13 mouse cellular contexts compared by ENCODE assay signal in the genomic region with DNA sequence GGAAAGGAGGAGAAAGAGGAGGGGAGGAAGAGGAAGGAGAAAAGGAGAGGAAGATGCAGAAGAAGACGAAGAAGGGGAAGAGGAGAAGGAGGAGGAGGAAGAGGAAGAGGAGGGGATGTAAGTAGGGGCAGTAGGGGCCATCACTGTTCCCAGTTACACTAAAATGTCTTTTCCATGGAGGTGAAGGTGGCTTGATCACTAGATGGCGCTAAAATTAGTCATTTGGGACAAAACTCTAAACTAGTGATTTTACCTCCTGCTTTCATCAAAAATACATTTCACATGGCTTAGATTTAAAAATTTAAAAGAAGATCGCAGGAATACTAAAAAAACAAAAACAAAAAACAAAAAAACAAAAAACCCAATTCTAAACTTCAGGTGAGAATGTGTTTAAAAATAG. TPM values are rescaled to one million over a fixed set of nuclear protein-coding genes. Genes with fewer than 3 reads are reported as not detected.
DNase-seq lines count a peak whose midpoint lies in the region; ATAC-seq and TF ChIP-seq lines count a peak whose summit lies in the region.
"Had no signal": no experiment of that assay in that cellular context is flagged by ENCODE, and none has a peak within 500 bp of the region (broad histone marks: within the 10 kb centered on the region; RNA-seq: fewer than 3 reads in every experiment).

No protein-coding gene starts in this region.

- TF ChIP-seq CTCF in forebrain, postnatal 0 days (IDR thresholded peaks at IDR 0.05; ENCODE audit: low read depth): peak; percentile 69
- TF ChIP-seq CTCF in E14TG2a.4 (conservative IDR thresholded peaks at IDR 0.05; ENCODE audit: low read length): peak; percentile 51

- ATAC-seq in forebrain, postnatal 0 days: no peak
- ATAC-seq in limb, embryonic 14.5 days (ENCODE audit: low FRiP score, low read depth): no peak
- ATAC-seq: Patski had no signal

- no peak for TF ChIP-seq POLR2A in limb, embryonic 14.5 days (IDR thresholded peaks at IDR 0.05; ENCODE audit: borderline replicate concordance, extremely low read depth, insufficient read depth, insufficient read length)

- H3K4me2 ChIP-seq in forebrain, postnatal 0 days (ENCODE audit: low read depth): 0 out of 2 replicates have a peak overlapping the region, but pooled peaks have one; percentile 10
- H3K4me2 ChIP-seq in limb, embryonic 14.5 days (replicated peaks; ENCODE audit: low read depth, low read length, severe bottlenecking): no peak overlapping the region
- H3K4me2 ChIP-seq: embryonic facial prominence, embryonic 12.5 days; kidney, embryonic 15.5 days had no signal

- 37% methylated on average over 3 of the region's 3 CpGs for WGBS in forebrain, postnatal 0 days
- 39% methylated on average over 3 of the region's 3 CpGs for WGBS in forebrain, embryonic 10.5 days
- WGBS in limb, embryonic 14.5 days: 32% methylated on average over 3 of the region's 3 CpGs
- WGBS in limb, embryonic 10.5 days: 37% methylated on average over 3 of the region's 3 CpGs

- H3K4me3 ChIP-seq in forebrain, postnatal 0 days (ENCODE audit: low read depth, low read length): no peak overlapping the region
- no peak overlapping the region for H3K4me3 ChIP-seq in forebrain, embryonic 10.5 days
- no peak overlapping the region for H3K4me3 ChIP-seq in limb, embryonic 14.5 days (replicated peaks; ENCODE audit: low read length)
- H3K4me3 ChIP-seq in limb, embryonic 10.5 days: no peak overlapping the region
- no peak overlapping the region for H3K4me3 ChIP-seq in E14TG2a.4 (replicated peaks; ENCODE audit: low read length)
- H3K4me3 ChIP-seq: embryonic facial prominence, embryonic 12.5 days; kidney, embryonic 15.5 days; megakaryocyte, embryonic 14.5 days had no signal

- peak; percentile 74 for DNase-seq in forebrain, postnatal 0 days
- DNase-seq in forebrain, embryonic 10.5 days (ENCODE audit: extremely low spot score, low spot score): no peak
- DNase-seq in limb, embryonic 14.5 days (ENCODE audit: low spot score): peak; percentile 31
- DNase-seq in limb, embryonic 10.5 days (ENCODE audit: low spot score): no peak
- DNase-seq in embryo, embryonic 10.5 days (ENCODE audit: low spot score): peak; percentile 68
- DNase-seq in testis, postnatal 14 days (ENCODE audit: low spot score): no peak
- no peak for DNase-seq in ovary, adult 18-20 months (ENCODE audit: low spot score)
- DNase-seq: left cerebral cortex, postnatal 4 days had no signal

- H3K36me3 ChIP-seq in forebrain, postnatal 0 days (ENCODE audit: insufficient read depth): no peaks in the 10 kb centered on the region
- no peaks in the 10 kb centered on the region for H3K36me3 ChIP-seq in forebrain, embryonic 10.5 days (replicated peaks)
- no peaks in the 10 kb centered on the region for H3K36me3 ChIP-seq in limb, embryonic 14.5 days (ENCODE audit: control insufficient read depth, insufficient read depth, low read length)
- no peaks in the 10 kb centered on the region for H3K36me3 ChIP-seq in limb, embryonic 10.5 days
- no peaks in the 10 kb centered on the region for H3K36me3 ChIP-seq in E14TG2a.4 (ENCODE audit: insufficient read depth, low read length)
- H3K36me3 ChIP-seq: embryonic facial prominence, embryonic 12.5 days; kidney, embryonic 15.5 days had no signal

- no peaks in the 10 kb centered on the region for H3K27me3 ChIP-seq in forebrain, postnatal 0 days (ENCODE audit: insufficient read depth, low read length)
- peaks cover 45% of the 10 kb centered on the region for H3K27me3 ChIP-seq in forebrain, embryonic 10.5 days (ENCODE audit: poor library complexity, severe bottlenecking)
- no peaks in the 10 kb centered on the region for H3K27me3 ChIP-seq in limb, embryonic 14.5 days (ENCODE audit: control insufficient read depth, insufficient read depth, low read length)
- H3K27me3 ChIP-seq in limb, embryonic 10.5 days (ENCODE audit: low read depth, poor library complexity, severe bottlenecking): peaks cover 20% of the 10 kb centered on the region; the same call in 1 of the 2 replicates
- H3K27me3 ChIP-seq in E14TG2a.4 (ENCODE audit: insufficient read depth, low read length): peaks cover 21% of the 10 kb centered on the region
- H3K27me3 ChIP-seq: embryonic facial prominence, embryonic 12.5 days had no signal

- no peak overlapping the region for H3K9ac ChIP-seq in forebrain, postnatal 0 days
- H3K9ac ChIP-seq in limb, embryonic 14.5 days (ENCODE audit: low read depth, low read length, severe bottlenecking): no peak overlapping the region
- H3K9ac ChIP-seq: embryonic facial prominence, embryonic 12.5 days; kidney, embryonic 15.5 days had no signal

- no peak overlapping the region for H3K27ac ChIP-seq in forebrain, postnatal 0 days (ENCODE audit: low read depth, low read length)
- H3K27ac ChIP-seq in forebrain, embryonic 10.5 days: no peak overlapping the region
- H3K27ac ChIP-seq in limb, embryonic 14.5 days (replicated peaks; ENCODE audit: low read depth, low read length): no peak overlapping the region
- no peak overlapping the region for H3K27ac ChIP-seq in limb, embryonic 10.5 days
- H3K27ac ChIP-seq: embryonic facial prominence, embryonic 12.5 days; kidney, embryonic 15.5 days had no signal

- H3K9me3 ChIP-seq in forebrain, postnatal 0 days (ENCODE audit: low read length): no peaks in the 10 kb centered on the region
- no peaks in the 10 kb centered on the region for H3K9me3 ChIP-seq in forebrain, embryonic 10.5 days
- H3K9me3 ChIP-seq in limb, embryonic 14.5 days (ENCODE audit: control insufficient read depth, low read length): no peaks in the 10 kb centered on the region
- no peaks in the 10 kb centered on the region for H3K9me3 ChIP-seq in limb, embryonic 10.5 days (replicated peaks)
- H3K9me3 ChIP-seq in E14TG2a.4 (ENCODE audit: low read length): no peaks in the 10 kb centered on the region
- H3K9me3 ChIP-seq: embryonic facial prominence, embryonic 12.5 days; kidney, embryonic 15.5 days; megakaryocyte, embryonic 14.5 days had no signal

- peaks cover 14% of the 10 kb centered on the region; the same call in 1 of the 2 replicates for H3K4me1 ChIP-seq in forebrain, postnatal 0 days (ENCODE audit: insufficient read depth)
- peaks cover 39% of the 10 kb centered on the region for H3K4me1 ChIP-seq in forebrain, embryonic 10.5 days
- H3K4me1 ChIP-seq in limb, embryonic 14.5 days (ENCODE audit: control insufficient read depth, insufficient read depth, low read length): no peaks in the 10 kb centered on the region
- H3K4me1 ChIP-seq in limb, embryonic 10.5 days: peaks cover 43% of the 10 kb centered on the region
- H3K4me1 ChIP-seq in E14TG2a.4 (replicated peaks; ENCODE audit: low read depth, low read length): peaks cover 69% of the 10 kb centered on the region
- H3K4me1 ChIP-seq: embryonic facial prominence, embryonic 12.5 days; megakaryocyte, embryonic 14.5 days had no signal

RNA-seq across cellular contexts. Expression of a gene that starts 44.8 kb away (rescaled TPM):
- total RNA-seq in forebrain, postnatal 0 days (2014; rRNA removed): 49.7 and 51.5 TPM in 2 replicates
- polyA plus RNA-seq in forebrain, postnatal 0 days (2015; fragmentation: Nextera tagmentation; extraction: Ambion mirVana): 36.3 and 38.7 TPM in 2 replicates
- polyA plus RNA-seq in forebrain, embryonic 10.5 days (2016; fragmentation: Nextera tagmentation; extraction: Ambion mirVana): 45.3 and 47.8 TPM in 2 replicates
- 30.1 and 40.2 TPM in 2 replicates for polyA plus RNA-seq in limb, embryonic 14.5 days (2012; rRNA removed)
- 21.3 and 28.0 TPM in 2 replicates for polyA plus RNA-seq in limb, embryonic 14.5 days (2014; fragmentation: Nextera tagmentation; extraction: Ambion mirVana)
- 60.2 and 67.0 TPM in 2 replicates for polyA plus RNA-seq in limb, embryonic 10.5 days (2016; fragmentation: Nextera tagmentation; extraction: Ambion mirVana)

RNA-seq across cellular contexts. Expression of a gene that starts 56.1 kb away (rescaled TPM):
- 11.7 and 14.1 TPM in 2 replicates for total RNA-seq in forebrain, postnatal 0 days (2014; rRNA removed)
- 4.6 and 6.2 TPM in 2 replicates for polyA plus RNA-seq in forebrain, postnatal 0 days (2015; fragmentation: Nextera tagmentation; extraction: Ambion mirVana)
- polyA plus RNA-seq in forebrain, embryonic 10.5 days (2016; fragmentation: Nextera tagmentation; extraction: Ambion mirVana): 5.4 and 5.5 TPM in 2 replicates
- polyA plus RNA-seq in limb, embryonic 14.5 days (2012; rRNA removed): 24.1 and 34.9 TPM in 2 replicates
- 18.5 and 19.7 TPM in 2 replicates for polyA plus RNA-seq in limb, embryonic 14.5 days (2014; fragmentation: Nextera tagmentation; extraction: Ambion mirVana)
- 10.9 and 11.2 TPM in 2 replicates for polyA plus RNA-seq in limb, embryonic 10.5 days (2016; fragmentation: Nextera tagmentation; extraction: Ambion mirVana)

Comparison
In these comparisons a context has a peak if more than half of its experiments do, and no peak if none do; other contexts are left out.
1. DNase-seq: peak in forebrain, postnatal 0 days (single experiment), limb, embryonic 14.5 days (single experiment) and embryo, embryonic 10.5 days (single experiment); none in forebrain, embryonic 10.5 days (single experiment), limb, embryonic 10.5 days (single experiment), testis, postnatal 14 days (single experiment) and ovary, adult 18-20 months (single experiment).